Mouse (Mus musculus) intestine, postnatal 0 days (tissue): ENCODE results near the gene Il1a. TPM values are rescaled to one million over a fixed set of nuclear protein-coding genes. Genes with fewer than 3 reads are reported as not detected.

ENCODE experiments used
- ATAC-seq: fragments of 200-750 bp; cut with Nextera tagmentation; 2 replicates; pipeline ENCODE4 v1.8.0; 2017; ENCODE audit warnings: mild to moderate bottlenecking, moderate TSS enrichment, moderate library complexity
- H3K27ac ChIP-seq: fragments of 300-500 bp; sonication (generic); 2 replicates; pipeline ENCODE4 v1.5.1; 2014; ENCODE audit warnings: mild to moderate bottlenecking, low read depth, low read length, moderate library complexity
- H3K27me3 ChIP-seq: fragments of 300-500 bp; sonication (generic); replicated peaks from 2 replicates; pipeline ENCODE4 v1.6.1; 2014; ENCODE audit warnings: low read length, mixed read lengths; ENCODE audit not compliant: control insufficient read depth, insufficient read depth
- H3K36me3 ChIP-seq: fragments of 300-500 bp; sonication (generic); 2 replicates; pipeline ENCODE4 v1.6.1; 2014; ENCODE audit warnings: mild to moderate bottlenecking, moderate library complexity; ENCODE audit not compliant: control insufficient read depth, insufficient read depth
- H3K4me1 ChIP-seq: fragments of 300-500 bp; sonication (generic); replicated peaks from 2 replicates; pipeline ENCODE4 v1.6.1; 2014; ENCODE audit warnings: antibody characterized with exemption, low read length, mixed read lengths; ENCODE audit not compliant: control insufficient read depth, insufficient read depth
- H3K4me2 ChIP-seq: fragments of 300-500 bp; sonication (generic); replicated peaks from 2 replicates; pipeline ENCODE4 v1.6.1; 2014; ENCODE audit warnings: low read depth, mild to moderate bottlenecking, moderate library complexity
- H3K4me3 ChIP-seq: fragments of 300-500 bp; sonication (generic); 2 replicates; pipeline ENCODE4 v1.5.1; 2014; ENCODE audit warnings: low read depth, low read length
- H3K9ac ChIP-seq: fragments of 300-500 bp; sonication (generic); 2 replicates; pipeline ENCODE4 v1.6.1; 2014; ENCODE audit warnings: mild to moderate bottlenecking, low read depth, low read length
- H3K9me3 ChIP-seq: fragments of 300-500 bp; sonication (generic); 2 replicates; pipeline ENCODE4 v1.6.1; 2016; ENCODE audit warnings: mixed run types; ENCODE audit not compliant: control insufficient read depth
- CTCF ChIP-seq: sonication (generic); IDR thresholded peaks from 2 replicates; pipeline ENCODE4 v1.5.1; 2016; ENCODE audit warnings: low read depth, mild to moderate bottlenecking, control low read depth, antibody characterized with exemption, moderate library complexity
- WGBS: fragments of 180-500 bp; shearing (Covaris S2); extraction: QIAGEN DNeasy Blood & Tissue Kit; methylation state at CpG from one replicate; pipeline ENCODE4 v1.1.7; 2014; 5-methylcytosine and 5-hydroxymethylcytosine counted together
- polyA plus RNA-seq: library from polyadenylated mRNA; unstranded; fragments of >200 nt; fragmentation: Nextera tagmentation; extraction: Ambion mirVana; gene quantifications from 2 replicates; pipeline ENCODE4 v1.2.1, GENCODE M21; 2015

Gene Il1a
- polyA plus RNA-seq, 1 experiment from 2014 or later: 10.2 TPM

DNA sequence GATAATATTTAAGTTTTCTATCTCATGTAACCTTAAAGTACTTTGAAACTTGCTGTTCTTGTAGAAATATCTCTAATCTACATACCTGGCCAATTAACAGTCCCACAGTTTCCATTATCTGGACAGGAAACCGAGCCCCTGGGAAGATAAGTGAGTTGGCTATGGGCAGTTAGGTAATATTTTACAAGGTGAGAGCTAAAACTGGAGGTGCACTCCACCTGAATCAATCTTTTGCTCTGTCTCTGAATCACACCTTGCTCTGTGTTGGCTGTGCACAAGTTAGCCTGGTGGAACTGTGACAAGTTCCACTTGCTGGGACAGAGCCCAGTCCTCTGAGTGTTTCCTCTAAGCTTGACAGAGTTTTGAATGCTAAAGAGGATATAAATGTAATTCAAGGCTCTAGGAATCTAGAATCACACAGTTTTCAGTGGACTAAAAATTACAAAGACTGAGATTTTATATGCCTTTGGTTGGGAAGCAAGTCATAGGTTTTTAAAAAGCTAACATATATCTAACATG is 12.4 kb upstream of the Il1a start:
- ATAC-seq: no peak
- Histone ChIP-seq H3K4me3 (no peak overlapping the region), H3K9ac (no peak overlapping the region), H3K36me3 (no peaks in the 10 kb centered on the region), H3K27ac (no peak overlapping the region), H3K4me1 (0 out of 2 replicates have a peak, but pooled peaks cover 3% of the 10 kb centered on the region), H3K9me3 (no peaks in the 10 kb centered on the region), H3K4me2 (no peak overlapping the region), H3K27me3 (no peaks in the 10 kb centered on the region)
- WGBS: 17% methylated on average over 1 of the region's 1 CpGs
- TF ChIP-seq CTCF: no peak

DNA sequence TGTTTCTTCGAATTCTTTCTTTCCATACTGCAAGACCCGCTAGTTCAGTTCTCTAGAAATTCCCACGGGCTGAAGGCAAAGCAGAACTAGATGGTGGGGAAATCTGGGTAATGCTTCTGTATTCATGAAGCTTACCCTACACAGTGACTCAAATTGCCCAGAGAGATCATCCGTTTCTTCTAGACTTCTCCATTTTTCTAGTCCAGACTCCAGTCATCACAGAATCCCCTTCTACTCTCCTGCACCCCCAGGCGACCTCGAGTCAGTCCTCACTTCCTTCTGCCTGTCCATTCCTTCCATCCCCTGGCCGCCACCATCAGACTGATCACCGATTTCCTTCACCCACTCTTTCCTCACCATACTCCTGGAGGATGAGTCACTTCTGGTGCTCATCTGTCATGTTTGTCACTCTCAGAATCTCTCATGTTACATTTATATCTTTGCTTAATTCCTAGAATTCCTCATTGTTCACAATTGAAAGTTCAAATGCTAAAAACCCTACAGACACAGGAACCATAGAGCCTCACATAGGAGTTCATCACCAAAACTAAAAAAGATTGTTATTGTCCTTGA is 10.3 kb upstream of the Il1a start:
- no peak for TF ChIP-seq CTCF
- Histone ChIP-seq H3K9me3 (no peaks in the 10 kb centered on the region), H3K4me3 (no peak overlapping the region), H3K36me3 (no peaks in the 10 kb centered on the region), H3K4me1 (0 out of 2 replicates have a peak, but pooled peaks cover 3% of the 10 kb centered on the region), H3K9ac (no peak overlapping the region), H3K27ac (no peak overlapping the region), H3K27me3 (no peaks in the 10 kb centered on the region), H3K4me2 (no peak overlapping the region)
- WGBS: 79% methylated on average over 8 of the region's 8 CpGs
- no peak for ATAC-seq

GRCm38 (mm10) chr2:129315831-129316230 is 6.1 kb upstream of the Il1a start:
- no peak overlapping the region for H3K9ac ChIP-seq
- H3K4me2 ChIP-seq: no peak overlapping the region
- no peak overlapping the region for H3K4me3 ChIP-seq
- TF ChIP-seq CTCF: no peak
- H3K4me1 ChIP-seq: no peaks in the 10 kb centered on the region
- no peaks in the 10 kb centered on the region for H3K27me3 ChIP-seq
- 73% methylated on average over 4 of the region's 4 CpGs for WGBS
- H3K27ac ChIP-seq: no peak overlapping the region
- ATAC-seq: no peak
- no peaks in the 10 kb centered on the region for H3K9me3 ChIP-seq
- H3K36me3 ChIP-seq: no peaks in the 10 kb centered on the region

DNA sequence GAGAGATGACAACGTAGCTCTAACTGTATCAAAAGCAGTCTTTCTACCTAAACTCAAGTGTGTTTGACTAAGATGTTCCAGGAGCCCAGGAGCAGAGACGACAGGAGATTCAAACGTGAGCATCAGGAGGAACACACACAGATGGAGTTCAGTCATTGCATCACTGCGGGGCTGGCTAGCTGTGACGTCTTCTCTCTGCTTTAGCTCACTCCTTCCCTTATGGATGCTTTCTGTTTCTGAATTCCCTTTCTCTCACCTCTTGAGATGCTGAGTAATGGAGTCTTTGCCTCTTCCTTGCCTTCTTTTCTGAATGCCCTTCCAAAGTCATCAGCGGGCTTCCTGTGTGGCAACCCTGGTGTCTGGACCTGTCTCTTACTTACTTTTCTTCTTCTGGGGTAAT is 5.1 kb upstream of the Il1a start:
- no peaks in the 10 kb centered on the region for H3K36me3 ChIP-seq
- H3K4me1 ChIP-seq: no peaks in the 10 kb centered on the region

DNA sequence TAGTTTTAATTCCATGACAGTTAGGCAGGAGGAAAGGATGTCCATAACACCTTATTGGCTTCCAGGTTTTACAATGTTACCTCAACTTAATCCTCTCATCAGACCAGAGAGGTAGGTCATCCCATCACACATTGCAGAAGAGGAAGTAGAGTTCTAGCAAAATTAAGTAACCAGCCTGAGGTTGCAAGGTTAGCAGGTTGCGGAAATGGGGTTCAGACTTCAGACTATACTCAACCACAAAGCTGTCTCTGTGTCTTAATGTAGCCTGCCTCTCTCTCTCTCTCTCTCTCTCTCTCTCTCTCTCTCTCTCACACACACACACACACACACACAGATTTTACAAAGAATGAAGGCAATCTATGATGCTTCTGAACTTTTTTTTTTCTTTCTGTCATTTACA is 4.2 kb upstream of the Il1a start:
- WGBS: 84% methylated on average over 1 of the region's 1 CpGs
- ATAC-seq: no peak

More for the DNA sequence above, 5.1 kb upstream of the Il1a start:
- H3K4me2 ChIP-seq: no peak overlapping the region
- no peak for TF ChIP-seq CTCF
- WGBS: 79% methylated on average over 6 of the region's 6 CpGs
- H3K27ac ChIP-seq: no peak overlapping the region
- no peaks in the 10 kb centered on the region for H3K9me3 ChIP-seq
- no peak overlapping the region for H3K9ac ChIP-seq
- H3K4me3 ChIP-seq: no peak overlapping the region
- no peak for ATAC-seq
- H3K27me3 ChIP-seq: no peaks in the 10 kb centered on the region

GRCm38 (mm10) chr2:129306020-129306419 is 3.8 kb downstream of the Il1a start:
- Histone ChIP-seq H3K4me2 (no peak overlapping the region), H3K27me3 (no peaks in the 10 kb centered on the region), H3K36me3 (no peaks in the 10 kb centered on the region), H3K4me1 (no peaks in the 10 kb centered on the region), H3K9me3 (no peaks in the 10 kb centered on the region), H3K4me3 (no peak overlapping the region), H3K27ac (no peak overlapping the region), H3K9ac (no peak overlapping the region)
- no peak for TF ChIP-seq CTCF
- no peak for ATAC-seq
- 71% methylated on average over 4 of the region's 4 CpGs for WGBS

More for the DNA sequence above, 4.2 kb upstream of the Il1a start:
- Histone ChIP-seq H3K4me2 (no peak overlapping the region), H3K27ac (no peak overlapping the region), H3K4me3 (no peak overlapping the region), H3K36me3 (no peaks in the 10 kb centered on the region), H3K27me3 (no peaks in the 10 kb centered on the region), H3K4me1 (no peaks in the 10 kb centered on the region), H3K9me3 (no peaks in the 10 kb centered on the region), H3K9ac (no peak overlapping the region)
- no peak for TF ChIP-seq CTCF
